Mouse (Mus musculus) embryonic facial prominence, embryonic 12.5 days (tissue): ENCODE results near the gene Reps1. TPM values are rescaled to one million over a fixed set of nuclear protein-coding genes. Genes with fewer than 3 reads are reported as not detected.
"Not testable (repeated sequence)": the region's sequence is repeated elsewhere in the genome, so short reads cannot be mapped to it uniquely, and the experiment has no call there.

Experiments used
- ATAC-seq: fragments of 200-750 bp; cut with Nextera tagmentation; 2 replicates; pipeline ENCODE4 v1.8.0; 2017; ENCODE audit not compliant: insufficient number of reproducible peaks, insufficient read depth, low FRiP score, low TSS enrichment
- H3K27ac ChIP-seq: fragments of 300-500 bp; sonication (generic); 2 replicates; pipeline ENCODE4 v1.5.1; 2016; ENCODE audit warnings: mild to moderate bottlenecking
- H3K27me3 ChIP-seq: fragments of 300-500 bp; sonication (generic); 2 replicates; pipeline ENCODE4 v1.6.1; 2016; ENCODE audit warnings: mild to moderate bottlenecking, moderate library complexity
- H3K36me3 ChIP-seq: fragments of 300-500 bp; sonication (generic); 2 replicates; pipeline ENCODE4 v1.6.1; 2016; ENCODE audit warnings: mild to moderate bottlenecking
- H3K4me1 ChIP-seq: fragments of 300-500 bp; sonication (generic); 2 replicates; pipeline ENCODE4 v1.6.1; 2016
- H3K4me2 ChIP-seq: fragments of 300-500 bp; sonication (generic); replicated peaks from 2 replicates; pipeline ENCODE4 v1.6.1; 2016; ENCODE audit warnings: mild to moderate bottlenecking, moderate library complexity
- H3K4me3 ChIP-seq: fragments of 300-500 bp; sonication (generic); 2 replicates; pipeline ENCODE4 v1.5.1; 2016; ENCODE audit warnings: mild to moderate bottlenecking
- H3K9ac ChIP-seq: fragments of 300-500 bp; sonication (generic); 2 replicates; pipeline ENCODE4 v1.6.1; 2016; ENCODE audit warnings: mild to moderate bottlenecking, moderate library complexity
- H3K9me3 ChIP-seq: fragments of 300-500 bp; sonication (generic); 2 replicates; pipeline ENCODE4 v1.6.1; 2016; ENCODE audit warnings: mild to moderate bottlenecking, moderate library complexity
- WGBS: fragments of 180-500 bp; shearing (Covaris S2); methylation state at CpG from one replicate; pipeline ENCODE4 v1.1.7; 2016; 5-methylcytosine and 5-hydroxymethylcytosine counted together
- polyA plus RNA-seq: library from polyadenylated mRNA; unstranded; fragments of >200 nt; fragmentation: Nextera tagmentation; extraction: Ambion mirVana; gene quantifications from 2 replicates; pipeline ENCODE4 v1.2.1, GENCODE M21; 2016

The Reps1 gene
- polyA plus RNA-seq, 1 experiment from 2014 or later = 23.8 TPM

GRCm38 (mm10) chr10:18107471-18107870 is 51.8 kb downstream of the Reps1 start:
- WGBS = 79% methylated on average over 5 of the region's 5 CpGs
- Histone ChIP-seq H3K27ac (no peak overlapping the region), H3K9ac (no peak overlapping the region), H3K36me3 (peaks cover 26% of the 10 kb centered on the region), H3K4me3 (no peak overlapping the region), H3K9me3 (no peaks in the 10 kb centered on the region), H3K4me1 (no peaks in the 10 kb centered on the region), H3K4me2 (no peak overlapping the region), H3K27me3 (no peaks in the 10 kb centered on the region)
- no peak for ATAC-seq

DNA sequence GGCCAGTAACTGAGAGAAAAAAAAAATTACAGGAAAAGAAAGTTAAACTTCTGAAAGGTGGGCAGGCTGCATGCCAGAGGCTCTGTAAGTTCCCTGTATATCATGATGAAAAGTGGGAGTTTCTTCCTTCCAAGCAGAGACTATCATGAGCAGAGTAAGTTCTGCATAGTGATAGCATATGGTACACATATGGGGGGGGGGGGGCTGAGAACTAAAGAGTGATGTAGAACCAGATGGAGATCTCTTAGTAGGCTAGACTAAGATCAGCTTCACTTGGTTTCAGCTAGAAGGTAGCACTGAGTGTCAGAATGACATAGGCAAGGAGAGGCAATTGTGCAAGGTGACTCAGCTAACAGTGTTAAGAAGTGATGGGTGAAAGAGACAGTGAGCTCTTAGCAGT is 55.3 kb downstream of the Reps1 start:
- Histone ChIP-seq H3K27ac (no peak overlapping the region), H3K4me1 (no peaks in the 10 kb centered on the region), H3K4me3 (no peak overlapping the region), H3K9ac (no peak overlapping the region), H3K27me3 (no peaks in the 10 kb centered on the region), H3K4me2 (no peak overlapping the region), H3K9me3 (no peaks in the 10 kb centered on the region), H3K36me3 (peaks cover 28% of the 10 kb centered on the region)
- no peak for ATAC-seq

DNA sequence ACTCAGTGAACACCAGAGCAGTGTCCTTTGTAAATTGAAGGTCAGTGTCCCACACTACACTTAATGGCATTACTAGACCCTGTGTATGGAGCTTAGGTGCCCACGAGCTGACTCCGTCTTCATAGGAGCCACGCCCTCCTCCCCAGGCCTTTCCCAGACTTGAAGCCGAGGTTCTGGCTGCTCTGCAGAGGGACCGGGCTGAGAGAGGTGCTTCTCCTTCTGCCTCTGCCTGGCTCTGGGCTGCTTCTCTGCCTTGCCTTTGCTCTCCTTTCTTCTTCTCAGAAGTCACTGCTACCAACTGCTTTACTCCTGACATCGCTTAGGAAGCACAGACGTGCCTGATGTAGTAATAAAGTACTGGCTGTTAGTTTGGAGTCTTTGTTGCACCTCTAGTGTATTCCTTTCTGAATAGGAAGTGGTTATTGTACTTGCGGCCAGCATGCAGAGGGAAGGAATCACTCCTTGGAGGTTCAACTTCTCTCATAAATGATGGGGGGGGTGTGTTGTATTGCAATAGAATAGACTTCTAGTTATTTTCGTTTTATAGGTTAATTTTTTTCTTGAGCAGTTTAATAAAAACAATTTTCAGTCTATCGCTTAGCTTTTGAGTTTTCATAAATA is 57.9 kb downstream of the Reps1 start:
- Histone ChIP-seq H3K4me2 (no peak overlapping the region), H3K9me3 (no peaks in the 10 kb centered on the region), H3K36me3 (peaks cover 25% of the 10 kb centered on the region), H3K9ac (no peak overlapping the region), H3K4me1 (no peaks in the 10 kb centered on the region), H3K27me3 (no peaks in the 10 kb centered on the region), H3K4me3 (no peak overlapping the region), H3K27ac (no peak overlapping the region)
- 83% methylated on average over 10 of the region's 10 CpGs for WGBS
- ATAC-seq = no peak

- H3K36me3 ChIP-seq = peaks cover 67% of the 10 kb centered on the region
- H3K4me1 ChIP-seq = no peaks in the 10 kb centered on the region
- no peak overlapping the region for H3K4me3 ChIP-seq
- no peak overlapping the region for H3K4me2 ChIP-seq
- no peaks in the 10 kb centered on the region for H3K9me3 ChIP-seq
- H3K9ac ChIP-seq = no peak overlapping the region
- 81% methylated on average over 8 of the region's 8 CpGs for WGBS
- ATAC-seq = no peak
- no peaks in the 10 kb centered on the region for H3K27me3 ChIP-seq
- no peak overlapping the region for H3K27ac ChIP-seq
Measured at GRCm38 (mm10) chr10:18118336-18118735, 62.7 kb downstream of the Reps1 start.

- H3K9me3 ChIP-seq = no peaks in the 10 kb centered on the region
- H3K36me3 ChIP-seq = peaks cover 12% of the 10 kb centered on the region
- H3K4me3 ChIP-seq = no peak overlapping the region
- WGBS = 95% methylated on average over 5 of the region's 5 CpGs
- H3K4me1 ChIP-seq = no peaks in the 10 kb centered on the region
- H3K9ac ChIP-seq = no peak overlapping the region
- no peaks in the 10 kb centered on the region for H3K27me3 ChIP-seq
- ATAC-seq = no peak
- no peak overlapping the region for H3K27ac ChIP-seq
- H3K4me2 ChIP-seq = no peak overlapping the region
Measured at GRCm38 (mm10) chr10:18130276-18130675, 74.6 kb downstream of the Reps1 start.

DNA sequence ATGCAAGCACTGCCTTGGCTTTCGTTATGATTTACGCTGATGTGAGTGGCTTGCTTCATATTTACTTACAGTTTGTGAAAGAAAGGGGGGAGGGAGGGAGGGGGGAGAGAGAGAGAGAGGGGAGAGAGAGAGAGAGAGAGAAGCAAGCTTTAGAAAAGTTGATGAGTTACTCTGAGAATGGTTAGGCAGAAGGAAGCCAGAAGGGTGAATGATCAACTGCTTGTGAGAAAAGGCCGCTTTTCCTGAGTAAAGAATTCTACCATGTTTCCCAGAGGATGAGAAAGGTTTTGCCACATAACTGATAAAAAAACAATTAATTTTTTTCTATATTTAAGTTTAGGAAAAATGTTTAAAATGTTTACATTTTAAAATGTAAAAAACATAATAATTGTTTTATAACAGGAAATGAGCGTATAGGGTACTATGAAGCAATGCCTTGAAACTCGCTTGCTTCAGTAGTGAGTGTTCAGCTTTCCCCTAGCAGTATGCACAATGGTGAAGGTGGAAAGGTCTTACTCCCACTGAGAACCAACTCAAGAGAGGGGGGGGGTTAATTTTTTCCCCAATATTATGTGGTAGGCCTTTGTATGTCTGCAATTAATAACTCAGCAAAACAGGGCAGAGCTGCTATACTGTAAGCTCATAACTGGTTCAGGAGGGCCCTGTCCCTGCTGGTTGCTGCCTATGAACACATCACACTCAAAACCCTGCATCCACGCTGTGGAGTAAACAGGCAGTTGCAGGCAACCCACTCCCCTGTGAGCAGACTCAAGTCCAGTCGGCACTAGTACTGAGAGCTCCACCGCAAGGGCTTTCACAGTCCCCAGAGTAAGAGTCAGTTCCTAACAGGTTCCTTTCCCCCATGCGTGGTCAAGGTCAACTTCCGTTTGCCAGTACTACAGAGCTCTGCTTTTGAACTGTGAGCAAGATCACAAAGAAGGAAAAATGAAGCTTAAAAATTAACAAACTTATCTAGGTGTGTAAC is 76.3 kb downstream of the Reps1 start:
- ATAC-seq = no peak
- Histone ChIP-seq H3K9ac (no peak overlapping the region), H3K4me1 (no peaks in the 10 kb centered on the region), H3K9me3 (no peaks in the 10 kb centered on the region), H3K27ac (no peak overlapping the region), H3K27me3 (no peaks in the 10 kb centered on the region), H3K4me3 (no peak overlapping the region), H3K36me3 (peaks cover 1% of the 10 kb centered on the region; the same call in 1 of the 2 replicates), H3K4me2 (no peak overlapping the region)
- WGBS = 84% methylated on average over 10 of the region's 10 CpGs

- H3K4me1 ChIP-seq, H3K9me3 ChIP-seq, H3K9ac ChIP-seq, H3K27me3 ChIP-seq, H3K4me2 ChIP-seq, H3K27ac ChIP-seq, H3K36me3 ChIP-seq, ATAC-seq: not testable (repeated sequence)
- peak overlapping the region; percentile 24 for H3K4me3 ChIP-seq
- 75% methylated on average over 16 of the region's 26 CpGs for WGBS
Measured at GRCm38 (mm10) chr10:18138853-18139503, 83.3 kb downstream of the Reps1 start.

GRCm38 (mm10) chr10:18139615-18140014 is 84.0 kb downstream of the Reps1 start:
- 82% methylated on average over 5 of the region's 5 CpGs for WGBS
- H3K4me1 ChIP-seq = no peaks in the 10 kb centered on the region
- H3K9me3 ChIP-seq = no peaks in the 10 kb centered on the region
- H3K4me3 ChIP-seq = peak overlapping the region; percentile 24
- H3K27me3 ChIP-seq = no peaks in the 10 kb centered on the region
- no peak overlapping the region for H3K27ac ChIP-seq
- no peaks in the 10 kb centered on the region for H3K36me3 ChIP-seq
- peak overlapping the region; percentile 15; the same call in 1 of the 2 replicates for H3K4me2 ChIP-seq
- ATAC-seq = no peak
- no peak overlapping the region for H3K9ac ChIP-seq

DNA sequence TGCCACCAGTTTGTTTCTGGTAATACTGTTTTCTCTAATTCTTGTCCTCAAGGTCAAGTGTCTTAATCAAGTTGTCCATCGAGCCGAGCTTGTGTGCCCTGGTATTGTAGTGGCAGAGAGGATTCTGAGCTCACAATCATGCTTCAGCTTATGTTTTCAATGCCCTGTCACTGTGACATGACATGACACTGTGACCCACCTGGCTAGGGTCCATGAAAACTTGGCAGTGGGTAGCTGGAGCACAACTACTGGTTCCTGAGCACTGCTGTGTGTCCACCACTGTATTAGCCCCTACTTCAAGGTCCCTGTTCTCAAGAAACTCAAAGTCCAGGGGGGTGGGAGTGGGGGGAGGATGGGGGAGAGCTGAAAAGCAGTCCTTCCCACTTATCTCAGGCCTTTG is 85.7 kb downstream of the Reps1 start:
- no peak for ATAC-seq
- no peaks in the 10 kb centered on the region for H3K36me3 ChIP-seq
- no peak overlapping the region for H3K9ac ChIP-seq
- H3K27me3 ChIP-seq = no peaks in the 10 kb centered on the region
- no peaks in the 10 kb centered on the region for H3K9me3 ChIP-seq
- H3K4me2 ChIP-seq = no peak overlapping the region
- no peaks in the 10 kb centered on the region for H3K4me1 ChIP-seq
- H3K27ac ChIP-seq = no peak overlapping the region
- no peak overlapping the region for H3K4me3 ChIP-seq
- 83% methylated on average over 2 of the region's 2 CpGs for WGBS

DNA sequence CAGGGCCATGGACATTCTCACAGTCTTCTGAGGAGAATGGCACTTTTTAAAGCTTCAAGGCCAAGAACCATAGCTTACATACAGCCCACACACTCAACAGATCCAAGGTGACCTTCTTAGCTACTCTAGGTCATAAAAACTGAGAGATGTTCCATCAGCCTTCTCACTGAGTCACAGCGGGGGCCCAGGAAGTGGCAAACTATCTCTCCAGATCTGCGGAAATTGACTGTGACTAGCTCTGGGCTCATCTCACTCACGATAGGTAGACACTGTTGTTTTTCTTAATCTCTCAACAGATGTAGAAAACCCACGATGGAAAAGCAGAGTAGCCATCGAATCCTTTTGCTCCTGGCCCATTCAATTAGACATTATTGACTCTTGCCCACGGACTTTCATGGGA is 86.6 kb downstream of the Reps1 start:
- no peaks in the 10 kb centered on the region for H3K9me3 ChIP-seq
- H3K9ac ChIP-seq = no peak overlapping the region
- no peaks in the 10 kb centered on the region for H3K4me1 ChIP-seq
- ATAC-seq = no peak
- H3K36me3 ChIP-seq = no peaks in the 10 kb centered on the region
- no peak overlapping the region for H3K4me2 ChIP-seq
- no peak overlapping the region for H3K4me3 ChIP-seq
- no peak overlapping the region for H3K27ac ChIP-seq
- 80% methylated on average over 6 of the region's 6 CpGs for WGBS
- no peaks in the 10 kb centered on the region for H3K27me3 ChIP-seq

DNA sequence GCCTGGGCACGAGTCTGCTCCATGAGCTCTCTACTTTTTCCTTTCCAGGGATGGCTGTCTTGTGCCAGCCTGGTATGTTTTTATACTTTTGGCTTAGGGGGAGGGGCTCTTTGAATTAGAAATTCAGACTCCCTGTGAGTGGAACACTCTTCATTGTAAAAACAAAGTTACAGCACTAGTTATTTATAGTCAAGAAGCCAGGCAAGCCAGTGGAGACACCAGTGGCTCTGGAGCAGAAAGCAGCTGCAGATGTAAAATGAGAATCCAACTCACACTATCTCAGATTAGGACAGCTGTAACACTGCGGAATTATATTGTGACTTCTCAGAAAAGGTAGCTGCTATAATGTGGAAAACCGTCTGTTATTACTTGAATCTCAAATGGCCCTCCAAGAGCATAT is 91.6 kb downstream of the Reps1 start:
- 74% methylated on average over 3 of the region's 3 CpGs for WGBS
- Histone ChIP-seq H3K9me3 (no peaks in the 10 kb centered on the region), H3K4me2 (no peak overlapping the region), H3K4me1 (no peaks in the 10 kb centered on the region), H3K36me3 (no peaks in the 10 kb centered on the region), H3K27me3 (no peaks in the 10 kb centered on the region), H3K9ac (no peak overlapping the region), H3K4me3 (no peak overlapping the region), H3K27ac (no peak overlapping the region)
- ATAC-seq = no peak
